Mouse (Mus musculus) neutrophil, adult 5-6 weeks (primary cell): ENCODE data around the gene Elmo1. TPM values are rescaled to one million over a fixed set of nuclear protein-coding genes. Genes with fewer than 3 reads are reported as not detected.

Source experiments
- ATAC-seq: fragments of 151-379, 151-347 bp; 2 replicates; pipeline ENCODE4 v1.8.0; 2017; ENCODE audit warnings: mild to moderate bottlenecking, moderate TSS enrichment; ENCODE audit not compliant: insufficient number of reproducible peaks, poor library complexity, low FRiP score, severe bottlenecking; ENCODE audit errors: extremely low read depth
- total RNA-seq: library from RNA; stranded (forward); fragments of 200-1000 nt; gene quantifications from 2 replicates; pipeline ENCODE4 v1.2.3, GENCODE M21; 2017

Elmo1 gene
- 104 and 117 TPM in 2 replicates for total RNA-seq

DNA sequence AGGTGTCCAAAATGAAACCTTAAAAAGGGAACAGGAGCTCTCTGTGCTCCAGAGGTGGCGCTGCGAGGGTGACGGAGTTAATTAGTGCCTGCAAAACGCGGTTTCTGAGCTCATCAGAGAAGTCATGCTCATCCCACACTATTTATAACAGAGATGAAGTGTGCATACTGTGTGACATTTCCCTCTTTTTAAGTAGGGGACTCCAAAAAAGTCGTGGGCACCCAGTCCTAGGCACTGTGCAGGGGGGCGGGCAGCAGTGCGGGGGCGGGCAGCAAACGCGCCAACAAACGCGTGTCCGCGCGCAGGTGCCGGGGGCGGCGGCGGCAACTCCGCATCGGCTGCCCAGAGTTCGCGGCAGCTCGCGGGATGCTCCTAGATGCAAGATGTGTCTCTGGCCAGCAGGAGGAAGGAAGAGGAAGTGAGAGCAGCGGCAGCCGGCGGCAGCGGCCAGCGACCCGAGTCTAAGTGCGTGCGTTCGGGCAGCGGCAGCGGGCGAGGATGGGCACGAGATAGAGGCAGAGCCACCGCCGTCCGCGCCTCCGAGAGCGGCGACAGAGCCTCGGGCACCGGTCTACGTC lies at the start of gene Elmo1:
Gene Elmo1 (plus strand): TSS at position 464 of the 578 bp plus-strand sequence.
- ATAC-seq, result peak; percentile 70

DNA sequence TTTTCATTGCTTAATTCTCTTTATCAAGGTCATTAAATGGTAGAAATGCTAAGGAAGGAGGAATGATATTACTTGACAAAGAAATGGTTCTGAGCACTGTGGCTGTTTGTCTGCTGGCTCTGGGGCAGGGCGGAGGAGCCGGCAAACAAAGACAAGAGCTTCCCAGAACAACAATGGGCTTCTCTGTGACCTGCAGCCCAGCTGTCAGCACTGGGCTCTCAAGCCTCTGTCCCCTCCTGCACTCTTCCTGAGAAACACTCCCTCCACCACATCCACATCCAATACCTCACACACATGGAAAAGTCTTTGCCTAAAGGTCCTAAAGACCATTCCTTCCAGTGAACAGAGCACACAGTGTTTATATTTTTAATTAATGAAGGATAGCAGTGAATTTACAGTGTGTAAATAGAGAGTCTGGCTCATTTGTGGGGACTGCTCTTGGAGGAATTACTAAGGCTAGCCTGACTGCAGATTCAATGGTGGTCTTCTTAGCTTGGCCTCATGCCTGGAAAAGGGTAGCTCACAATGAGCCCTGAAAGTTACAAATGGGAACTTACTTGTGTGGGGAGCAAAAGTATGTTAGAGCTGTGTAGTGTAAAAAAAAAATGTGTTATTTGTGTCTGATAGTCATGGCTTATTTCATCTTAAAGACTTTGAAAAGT lies 49.1 kb upstream of the Elmo1 start:
- no peak for ATAC-seq

DNA sequence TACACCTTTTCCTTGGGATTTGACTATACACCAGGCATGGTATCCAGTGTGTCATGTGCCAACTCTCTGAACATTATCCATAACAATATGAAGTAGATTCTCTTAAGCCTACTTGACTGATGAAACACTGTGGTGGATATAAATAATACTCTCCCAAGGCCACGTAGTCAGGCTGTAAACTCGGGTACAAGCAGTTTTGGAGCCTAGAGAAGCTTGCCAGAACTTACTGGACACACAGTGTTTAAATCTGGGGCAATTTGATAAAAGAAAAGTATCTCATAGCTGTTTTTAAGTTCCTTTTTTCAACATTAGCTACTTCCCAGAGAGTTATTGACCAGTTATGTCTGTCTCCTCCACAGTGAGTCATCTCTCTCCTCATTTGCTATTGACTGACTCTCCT lies 47.5 kb upstream of the Elmo1 start:
- no peak for ATAC-seq

DNA sequence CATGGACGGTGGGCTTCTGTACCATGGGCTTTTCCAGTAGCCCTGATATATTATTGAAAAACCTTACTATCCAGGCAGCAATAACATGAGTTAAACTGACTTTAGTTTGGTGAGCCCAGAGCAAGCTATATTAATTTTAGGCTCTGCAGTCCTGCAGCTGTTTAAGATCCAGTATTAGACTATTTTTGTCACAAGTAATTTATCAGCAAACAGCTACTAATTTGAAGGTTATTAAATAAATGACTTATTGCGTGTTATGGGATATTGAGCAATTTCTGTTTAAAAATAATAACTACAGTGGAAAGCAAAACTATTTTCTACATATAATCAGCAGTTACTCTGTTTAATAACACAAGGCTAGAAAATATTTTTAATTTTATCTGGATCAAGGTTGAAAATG lies 45.0 kb upstream of the Elmo1 start:
- no peak for ATAC-seq

DNA sequence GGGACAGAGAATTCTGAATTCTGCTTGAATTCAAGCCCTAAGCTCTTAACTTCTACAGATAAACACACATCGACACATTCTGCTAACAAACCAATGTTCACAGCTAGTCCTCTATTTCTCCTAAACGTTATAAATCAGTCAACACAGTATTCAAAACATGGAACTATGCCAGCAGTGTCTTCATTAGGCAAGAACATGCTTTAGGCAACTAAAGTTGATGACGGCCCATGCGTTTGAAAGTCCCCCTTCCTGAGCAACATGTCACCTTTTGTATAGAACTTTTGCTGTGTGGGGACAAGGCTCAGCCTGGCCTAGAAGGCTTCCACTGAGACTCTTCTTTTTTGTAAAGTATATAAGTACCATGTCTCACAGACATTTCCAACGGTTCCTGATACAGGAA lies 44.6 kb upstream of the Elmo1 start:
- ATAC-seq, result no peak

DNA sequence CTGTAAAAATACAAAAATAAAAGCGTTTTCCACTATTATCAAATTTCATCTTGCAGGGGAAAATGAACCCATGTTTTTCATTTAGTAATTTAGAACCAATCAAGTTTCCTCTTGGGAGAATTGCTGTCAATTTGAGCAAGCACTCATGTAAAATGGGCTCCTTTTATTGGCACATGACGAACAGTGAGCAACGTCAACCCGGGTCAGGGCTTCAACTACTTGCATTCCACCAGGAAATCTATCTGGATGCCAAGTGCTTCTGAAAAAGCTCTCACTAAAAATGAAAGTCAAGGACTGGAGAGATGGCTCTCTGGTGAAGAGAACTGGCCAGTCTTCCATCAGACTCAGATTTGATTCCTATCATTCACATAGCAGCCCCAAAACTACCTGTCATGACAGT lies 44.0 kb upstream of the Elmo1 start:
- no peak for ATAC-seq

DNA sequence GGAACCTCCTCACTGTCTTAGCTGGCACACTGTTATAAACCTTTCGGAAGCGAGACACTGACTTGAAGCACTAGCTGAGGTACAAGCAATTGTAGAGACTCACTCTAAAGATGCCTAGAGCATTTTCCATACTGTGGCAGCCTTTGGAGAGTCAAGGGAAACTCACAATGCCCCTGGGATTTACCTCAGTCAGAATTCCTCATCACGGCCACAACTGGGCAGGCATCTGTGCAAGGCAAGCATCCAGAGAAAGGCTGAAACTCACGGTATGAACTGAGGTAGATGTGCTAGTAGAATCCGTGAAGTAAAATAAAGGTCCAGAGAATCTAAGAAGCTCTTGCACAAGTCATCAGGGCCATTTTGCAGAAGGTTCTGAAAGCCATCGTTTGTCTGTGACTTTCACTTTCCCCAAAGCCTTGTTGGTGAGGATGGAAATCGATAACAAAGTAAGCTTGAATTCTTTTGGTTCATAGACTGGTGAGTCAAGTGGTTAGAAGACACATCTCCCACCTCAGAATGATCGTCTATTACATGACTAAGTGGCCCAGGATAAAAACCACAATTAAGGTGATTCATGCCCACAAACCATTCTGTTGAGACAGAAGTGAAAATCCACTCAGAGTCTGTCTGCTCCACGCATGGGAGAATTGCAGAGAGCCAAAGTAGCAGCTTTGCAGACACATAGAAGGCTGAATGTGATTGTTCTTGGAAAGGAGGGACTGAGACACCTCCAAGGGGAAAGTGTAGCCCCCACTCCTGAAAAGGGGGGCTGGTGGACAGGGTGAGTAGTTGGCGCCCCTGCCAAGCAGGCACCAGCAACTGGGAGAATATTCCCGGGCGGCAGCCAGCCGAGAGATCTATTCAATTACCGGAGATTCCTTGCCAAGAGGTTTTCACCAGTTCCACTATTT lies 42.2 kb upstream of the Elmo1 start:
- no peak for ATAC-seq

DNA sequence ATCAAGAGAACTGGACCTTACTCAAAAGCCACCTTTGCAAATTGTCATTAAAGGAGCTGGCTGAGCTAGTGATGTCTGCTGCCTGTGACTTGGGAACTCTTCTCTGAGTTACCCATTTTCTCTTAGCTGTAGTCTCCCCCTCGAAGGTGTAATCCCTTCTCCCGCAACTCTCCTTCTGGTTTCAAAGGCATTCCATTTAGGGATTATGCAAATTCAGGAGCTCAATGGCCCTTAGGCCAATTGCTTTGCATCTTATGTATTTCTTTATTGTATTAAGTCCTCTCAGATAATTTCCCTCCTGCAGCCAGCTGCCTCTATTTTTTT lies 41.6 kb upstream of the Elmo1 start:
- no peak for ATAC-seq

DNA sequence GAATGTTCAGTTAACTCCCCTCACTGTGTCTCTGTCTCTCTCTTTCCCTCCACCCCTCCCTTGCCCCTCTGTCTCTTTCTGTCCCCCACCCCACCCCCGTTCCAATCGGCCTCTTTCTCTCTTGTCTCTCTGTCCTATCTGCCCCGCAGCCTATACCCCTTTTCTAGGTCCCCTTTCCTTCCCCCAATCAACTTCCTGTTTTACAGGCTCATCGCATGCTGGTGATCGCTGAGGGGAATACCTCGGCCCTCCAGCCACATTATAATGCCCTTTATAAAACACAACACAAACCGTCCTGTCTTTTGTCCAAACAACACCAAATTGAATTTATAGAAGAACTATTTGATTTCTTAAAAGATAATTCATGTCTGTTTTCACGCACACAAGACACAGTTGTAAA lies 40.7 kb upstream of the Elmo1 start:
- ATAC-seq, result peak; percentile 71; the same call in 1 of the 2 replicates

DNA sequence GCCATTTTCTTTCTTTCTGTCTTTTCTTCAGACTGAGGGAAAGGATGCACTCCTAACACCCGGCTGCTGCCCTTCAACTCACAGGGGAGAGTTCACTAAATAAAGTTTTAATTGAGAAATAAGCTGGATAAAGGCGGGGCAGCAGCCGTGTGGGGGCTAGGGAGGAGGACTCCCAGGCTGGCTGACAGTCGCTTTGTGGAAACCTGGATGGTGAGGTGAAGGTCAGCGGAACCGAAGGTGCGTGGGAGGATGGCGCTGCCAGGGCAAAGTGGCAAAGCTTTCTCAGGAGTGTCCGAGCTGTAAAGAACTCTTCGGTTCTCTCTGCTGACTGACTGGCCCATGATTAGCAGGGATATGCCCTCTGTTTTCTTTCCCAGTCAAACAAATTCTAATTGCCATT lies 40.2 kb upstream of the Elmo1 start:
- no peak for ATAC-seq

DNA sequence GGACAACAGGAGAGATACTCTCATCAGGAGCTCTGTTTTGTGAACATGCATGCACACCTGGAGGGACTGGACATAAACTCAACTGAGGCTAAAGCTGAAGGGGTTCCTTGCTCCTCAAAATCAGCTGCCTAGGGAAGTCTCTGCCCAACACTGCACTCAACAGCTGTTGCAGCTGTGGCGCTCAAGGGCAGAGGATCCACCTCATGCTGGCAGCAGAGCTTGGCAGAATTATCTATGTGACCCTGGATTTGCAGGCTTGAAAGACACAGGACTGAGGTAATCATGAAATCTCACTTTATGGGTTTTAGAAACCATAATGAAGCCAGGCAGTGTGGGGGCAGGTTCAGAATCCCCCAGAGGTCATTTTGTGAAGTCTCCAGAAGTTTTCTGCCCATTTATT lies 32.5 kb upstream of the Elmo1 start:
- ATAC-seq, result no peak

DNA sequence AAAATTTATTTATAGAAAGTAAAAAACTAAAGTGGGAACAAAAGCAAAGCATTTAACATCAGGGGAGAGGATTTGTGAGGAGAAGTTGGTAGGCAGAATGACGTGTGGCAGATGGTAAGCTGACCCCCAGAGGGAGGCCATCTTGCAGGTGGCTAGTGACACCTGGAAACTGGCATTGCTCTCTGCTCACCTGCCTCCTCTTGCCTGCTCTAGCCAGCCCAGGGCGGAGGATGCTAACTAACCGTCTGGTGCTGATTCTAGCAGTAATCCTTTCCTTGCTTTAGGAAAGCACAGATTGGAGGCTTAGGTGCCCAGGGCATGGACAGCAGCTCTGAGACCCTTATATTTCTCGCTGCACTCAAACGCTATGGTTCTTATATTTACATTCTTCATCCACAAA lies 29.4 kb upstream of the Elmo1 start:
- no peak for ATAC-seq

DNA sequence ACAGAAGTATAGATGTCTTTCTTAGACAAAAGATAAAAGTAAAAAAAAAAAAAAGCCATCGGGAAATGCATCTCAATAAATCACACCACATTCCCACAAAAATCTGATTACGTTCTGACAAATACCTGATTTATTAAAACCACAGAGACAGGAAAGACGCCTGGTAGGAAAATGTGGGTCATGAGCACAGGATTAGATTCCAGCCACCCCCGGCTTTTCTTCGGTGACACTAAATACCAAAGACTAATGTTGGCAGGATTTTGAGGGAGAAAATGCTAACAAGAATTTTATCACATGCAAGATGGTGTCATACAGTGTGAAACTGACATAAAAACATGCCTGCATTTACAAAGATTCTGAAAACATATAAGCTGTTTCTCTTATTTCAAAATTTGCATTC lies 27.1 kb upstream of the Elmo1 start:
- no peak for ATAC-seq

DNA sequence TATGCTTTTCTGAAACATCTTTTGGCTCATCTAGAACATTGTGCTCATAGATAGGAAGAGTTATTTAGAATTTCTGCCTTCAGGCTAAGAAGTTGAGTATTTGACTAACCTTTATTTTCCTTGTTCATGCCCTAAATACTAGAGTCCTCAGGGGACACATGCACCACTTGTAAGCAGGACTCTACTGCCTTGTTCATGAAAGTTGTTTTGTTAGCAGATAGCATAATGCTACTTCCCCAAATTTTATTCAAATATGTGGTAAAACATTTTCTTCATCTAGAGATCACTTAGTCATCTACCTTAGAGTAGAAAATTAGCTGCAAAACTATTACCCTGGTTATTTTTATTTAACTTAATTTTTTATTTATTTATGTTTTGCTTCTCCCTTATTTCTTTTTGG lies 18.4 kb upstream of the Elmo1 start:
- ATAC-seq, result peak; percentile 56; the same call in 1 of the 2 replicates

DNA sequence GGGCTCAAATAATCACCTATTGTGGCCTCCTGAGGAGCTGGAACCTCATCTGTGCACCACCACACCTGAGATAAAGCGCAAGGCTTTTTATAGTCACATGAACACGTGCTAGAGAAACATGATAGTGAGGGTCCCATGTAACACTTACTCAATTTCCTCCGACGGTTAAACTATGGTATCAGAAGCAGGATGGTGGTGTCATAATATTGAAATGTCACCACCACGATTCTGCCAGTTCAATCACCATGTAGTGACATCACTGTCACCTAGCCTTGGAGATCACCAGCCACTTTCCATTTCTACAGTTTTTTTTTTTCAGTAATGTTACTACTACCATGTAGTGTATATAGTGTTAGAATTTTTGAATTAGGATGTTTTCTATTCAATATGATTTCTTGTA lies 17.4 kb upstream of the Elmo1 start:
- ATAC-seq, result no peak

DNA sequence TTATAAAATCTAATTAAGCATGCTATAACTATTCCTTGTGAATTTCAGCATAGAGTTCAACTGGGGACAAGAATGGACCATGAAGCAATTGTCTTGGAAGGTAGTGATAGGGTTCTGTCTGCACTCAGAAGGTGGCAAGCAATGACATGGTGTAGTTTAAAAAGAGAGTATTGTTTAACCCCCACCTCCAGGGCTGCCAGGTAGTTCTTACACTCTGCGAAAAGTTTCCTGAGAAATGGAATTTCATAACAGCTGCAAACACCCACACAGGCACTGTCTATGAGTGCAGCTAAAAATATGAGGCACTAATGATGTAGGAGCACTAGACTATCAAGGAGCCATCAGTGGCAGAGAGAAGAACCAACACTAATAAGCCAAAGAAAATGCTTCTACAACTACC lies 13.9 kb upstream of the Elmo1 start:
- ATAC-seq, result no peak

DNA sequence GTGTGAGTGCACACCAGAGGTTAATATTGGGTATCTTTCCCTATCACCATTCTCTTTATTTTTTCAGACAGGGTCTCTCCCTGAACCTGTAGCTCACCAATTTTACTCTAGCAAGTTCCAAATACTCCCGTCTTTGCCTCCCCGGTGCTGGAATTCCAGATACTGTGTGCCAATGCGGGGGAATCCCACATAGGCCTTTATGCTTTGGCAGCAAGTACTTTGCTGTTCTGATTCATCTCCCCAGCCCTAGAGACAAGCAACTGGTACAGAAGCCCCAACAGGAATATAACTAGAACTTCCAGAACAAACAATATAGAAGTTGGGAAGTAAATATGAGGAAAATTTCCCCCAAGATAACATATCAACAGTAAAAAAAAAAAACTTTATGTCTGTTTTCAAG lies 13.2 kb upstream of the Elmo1 start:
- no peak for ATAC-seq

DNA sequence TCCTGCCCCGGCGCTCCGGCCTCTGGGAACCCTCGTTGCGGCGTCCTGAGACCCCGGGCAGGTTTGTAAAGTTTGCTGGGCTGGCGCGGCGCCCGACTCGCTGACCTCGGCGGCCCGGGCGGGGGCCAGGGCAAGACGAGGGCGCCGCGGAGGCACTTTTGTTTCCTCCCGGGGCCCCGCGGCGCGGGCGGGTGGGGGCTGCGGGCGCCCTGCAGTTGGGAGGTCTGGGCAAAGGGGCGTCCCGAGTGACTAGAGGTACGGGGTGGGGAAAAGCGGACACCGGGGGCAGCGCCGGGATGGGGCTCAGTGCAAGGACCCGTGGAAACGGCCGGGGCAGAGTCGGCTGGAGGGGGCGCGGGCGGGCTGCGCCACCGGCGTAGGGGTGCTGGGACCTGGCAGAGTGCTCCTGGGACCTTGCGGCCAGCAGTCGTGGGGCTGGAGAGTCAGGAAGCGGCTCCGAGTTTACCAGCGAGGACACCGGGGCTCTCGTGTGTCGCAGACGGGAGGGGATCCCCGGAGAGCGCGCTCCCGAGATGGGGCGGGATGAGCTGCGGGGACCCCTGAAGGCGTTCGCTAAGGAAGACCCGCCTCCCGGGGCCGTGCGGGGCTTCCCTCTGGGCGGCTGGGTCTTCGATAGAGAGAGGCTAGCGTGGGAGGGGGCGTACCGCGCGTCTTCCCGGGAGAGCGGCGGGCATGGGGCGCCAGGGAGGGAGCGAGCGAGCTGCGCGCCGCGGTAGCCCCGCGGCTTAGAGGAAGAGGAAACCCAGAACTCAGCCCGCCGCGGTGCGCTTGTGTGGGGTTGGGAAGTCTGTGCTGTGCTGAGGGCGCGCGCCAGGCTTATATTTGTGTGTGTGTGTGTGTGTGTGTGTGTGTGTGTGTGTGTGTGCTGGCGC lies 561 bp downstream of the Elmo1 start:
- ATAC-seq, result peak; percentile 36

DNA sequence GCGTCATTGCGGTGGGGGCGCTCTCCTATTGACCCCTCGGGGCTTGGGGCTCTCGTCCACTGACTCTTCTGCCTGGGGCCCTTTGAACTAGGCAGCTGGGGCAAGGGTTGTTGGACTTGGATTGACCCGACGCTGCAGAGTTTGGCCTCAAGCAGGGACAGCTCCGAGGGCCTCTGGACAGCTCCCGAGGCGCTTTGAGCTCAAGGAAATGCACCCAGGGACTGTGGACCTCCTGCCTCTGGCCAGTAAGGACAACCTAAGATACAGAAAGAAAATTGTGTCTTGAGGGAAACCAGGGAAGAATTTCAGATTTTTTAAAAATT lies 1.2 kb downstream of the Elmo1 start:
- ATAC-seq, result no peak
